Mouse (Mus musculus) liver, embryonic 14.5 days (tissue): ENCODE measurements at regions not wholly inside any gene's neighbourhood (a gene's known extent, or its start where the extent isn't known, plus 50 kb on each side); places are given as distances from the start of the nearest gene placed in this dataset.

Source experiments
- CTCF ChIP-seq: IDR thresholded peaks from 2 replicates; pipeline ENCODE4 v1.5.1; 2016; ENCODE audit warnings: antibody characterized with exemption, low read depth, control low read depth
- EP300 ChIP-seq: IDR thresholded peaks from 2 replicates; pipeline ENCODE4 v1.6.1; 2016; ENCODE audit warnings: antibody characterized with exemption, low read depth

DNA sequence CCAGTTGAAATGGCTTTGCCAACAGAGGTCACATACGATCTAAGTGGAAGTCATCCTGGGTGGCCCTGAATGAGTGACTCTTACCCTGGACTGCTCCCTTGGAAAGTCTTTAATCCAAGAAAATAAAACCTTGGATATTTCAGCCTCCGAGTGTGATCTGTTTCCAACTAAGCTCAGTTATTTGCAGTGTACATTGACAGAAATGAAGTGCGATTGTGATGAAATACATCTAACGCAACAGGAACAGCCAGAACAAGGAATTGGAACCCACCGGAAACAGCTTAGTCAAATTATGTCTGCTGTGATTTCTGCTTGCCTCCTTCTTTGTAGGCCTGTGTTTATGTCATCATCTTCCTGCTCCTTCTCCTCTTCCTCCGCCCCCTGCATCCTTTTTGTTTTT is 143.7 kb downstream of the Gm5426 start:
- no peak for TF ChIP-seq CTCF
- TF ChIP-seq EP300 = no peak
